ENCODE assay signal across 12 mouse cellular contexts in genomic region chr4:27994411-27994810, GRCm38 (mm10).
"Had no signal": no experiment of that assay in that cellular context is flagged by ENCODE, and none has a peak within 500 bp of the region (broad histone marks: within the 10 kb centered on the region; RNA-seq: fewer than 3 reads in every experiment).

No protein-coding gene starts in this region.

- DNase-seq: retina, postnatal 1 day; right cerebral cortex, adult 18-20 months; right cerebral cortex, postnatal 14 days; right cerebral cortex, postnatal 25 days; right cerebral cortex, postnatal 4 days; spleen, adult 18-20 months; thymus, adult 18-20 months; thymus, adult 2 months; thymus, postnatal 14 days; thymus, postnatal 25 days; thymus, postnatal 36 days; thymus, postnatal 4 days had no signal
